Mouse (Mus musculus) megakaryocyte, embryonic 14.5 days (primary cell): Measurements from ENCODE around the gene Trp53rkb.

Experiments used
- FLI1 ChIP-seq: IDR thresholded peaks from 2 replicates; pipeline ENCODE4 v1.6.1; 2012; ENCODE audit warnings: low read length, inconsistent platforms, mixed read lengths
- GATA1 ChIP-seq: IDR thresholded peaks from 3 replicates; pipeline ENCODE4 v1.6.1; 2012; ENCODE audit warnings: mixed read lengths, low read length, inconsistent platforms, borderline replicate concordance

DNA sequence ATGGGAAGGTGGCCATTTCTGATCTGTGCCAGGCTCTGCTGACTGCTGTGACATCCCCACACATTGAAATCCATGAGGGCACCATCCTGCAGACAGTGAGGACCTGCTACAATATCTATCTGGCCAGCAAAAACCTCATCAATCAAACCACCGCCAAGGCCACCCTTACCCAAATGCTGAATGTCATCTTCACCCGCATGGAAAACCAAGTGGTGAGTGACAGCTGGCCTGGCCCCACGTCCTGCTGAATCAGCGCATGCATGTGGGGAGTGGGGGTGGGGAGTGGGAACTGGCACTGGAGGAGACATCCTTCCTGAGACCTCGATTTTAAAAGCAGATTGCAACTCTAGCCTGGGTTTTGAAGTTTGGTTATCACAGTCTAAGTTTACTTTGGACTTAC lies 43.2 kb downstream of the Trp53rkb start:
- TF ChIP-seq GATA1 = no peak
- TF ChIP-seq FLI1 = no peak
